Mouse (Mus musculus): ENCODE results near the gene Gm16867. TPM values are rescaled to one million over a fixed set of nuclear protein-coding genes. Genes with fewer than 3 reads are reported as not detected.
"Not testable (repeated sequence)": the region's sequence is repeated elsewhere in the genome, so short reads cannot be mapped to it uniquely, and the experiment has no call there.

Gm16867 gene
- total RNA-seq, 2 experiments from 2014 or later = 2.4 to 3.1 TPM

GRCm38 (mm10) chr14:69467612-69468366, 35.4 kb downstream of the Gm16867 start:
- not testable (repeated sequence) for DNase-seq

GRCm38 (mm10) chr14:69464465-69464864, 38.7 kb downstream of the Gm16867 start:
- DNase-seq = not testable (repeated sequence)

- DNase-seq = not testable (repeated sequence)
Observed at GRCm38 (mm10) chr14:69457691-69458090, 45.5 kb downstream of the Gm16867 start.

GRCm38 (mm10) chr14:69454640-69455039, 48.5 kb downstream of the Gm16867 start:
- not testable (repeated sequence) for DNase-seq

GRCm38 (mm10) chr14:69448845-69449244, 54.3 kb downstream of the Gm16867 start:
- not testable (repeated sequence) for DNase-seq

GRCm38 (mm10) chr14:69447006-69447405, 56.2 kb downstream of the Gm16867 start:
- not testable (repeated sequence) for DNase-seq

- not testable (repeated sequence) for DNase-seq
Observed at GRCm38 (mm10) chr14:69443092-69443692, 60.0 kb downstream of the Gm16867 start.

- DNase-seq = not testable (repeated sequence)
Observed at GRCm38 (mm10) chr14:69440955-69441354, 62.2 kb downstream of the Gm16867 start.

- not testable (repeated sequence) for DNase-seq
Observed at GRCm38 (mm10) chr14:69438678-69439214, 64.4 kb downstream of the Gm16867 start.

- DNase-seq = not testable (repeated sequence)
Observed at GRCm38 (mm10) chr14:69421003-69421402, 82.2 kb downstream of the Gm16867 start.

GRCm38 (mm10) chr14:69417545-69417944, 85.6 kb downstream of the Gm16867 start:
- DNase-seq = not testable (repeated sequence)

Other genes starting within 250 kb of the Gm16867 start
- not detected for gene Synb, start 209.1 kb downstream of the Gm16867 start, total RNA-seq (2021)
- not detected for gene Gm27179, start 9.2 kb upstream of the Gm16867 start, total RNA-seq (2021)
- 10 to 100 TPM; 39.5 to 41.0 TPM for gene Entpd4b, start 52.1 kb upstream of the Gm16867 start, total RNA-seq (2021)